Mouse (Mus musculus): ENCODE measurements around the gene Rbms1. TPM values are rescaled to one million over a fixed set of nuclear protein-coding genes. Genes with fewer than 3 reads are reported as not detected.
A peak's percentile ranks its signal among the peaks of the same experiment; 100 is the strongest.

Gene Rbms1
- total RNA-seq (2021), result 10 to 100 TPM; 20.5 to 21.2 TPM
- long read RNA-seq, full-length matches to known transcripts, result 3 of 17 reads
- long read RNA-seq, partial matches to known transcripts, result 0 of 17 reads
- long read RNA-seq, other reads (novel, unspliced or antisense), result 14 of 17 reads

DNA sequence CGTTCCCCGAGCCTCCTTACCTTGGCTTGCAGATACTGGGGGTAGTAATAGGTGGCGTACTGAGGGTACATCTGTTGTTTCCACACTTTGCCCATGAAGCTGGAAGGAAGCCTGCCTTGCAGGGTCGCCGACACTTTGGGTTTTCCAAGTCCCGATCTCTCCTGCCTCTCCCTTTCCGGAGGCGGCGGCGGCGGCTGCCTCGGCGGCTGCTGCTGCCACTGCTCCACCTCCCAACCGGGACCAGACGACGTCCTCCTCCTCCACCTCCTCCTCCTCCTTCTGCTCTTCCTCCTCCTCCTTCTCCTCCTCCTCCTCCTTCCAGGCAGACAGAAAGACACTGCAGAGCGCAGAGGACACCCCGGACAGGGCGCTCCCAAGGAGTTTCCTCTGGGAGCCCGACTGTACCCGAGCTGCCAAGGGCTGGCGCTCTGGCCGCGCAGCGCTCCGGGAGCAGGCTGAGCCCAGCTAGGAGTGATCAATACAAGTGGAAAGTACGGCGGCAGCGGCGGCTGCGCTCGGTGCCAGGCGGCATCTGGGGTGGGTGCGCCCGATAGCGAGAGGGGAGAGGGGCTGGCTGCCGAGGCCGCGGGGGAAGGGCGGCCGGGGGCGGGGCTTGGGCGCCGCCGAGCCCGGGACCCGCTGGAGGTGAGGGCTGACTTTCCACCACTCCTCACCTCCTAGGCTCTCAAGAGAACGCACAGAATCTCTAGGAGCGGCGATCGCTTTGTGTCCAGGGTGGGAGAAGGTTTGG is at the start of gene Rbms1:
Gene Rbms1, minus strand, starts transcription at position 522 of the 751 bp plus-strand sequence.
- DNase-seq (ENCODE audit: low spot score in 2 of 2), result peak; percentile 57 to 67

GRCm38 (mm10) chr2:61012249-61012828 is 49.3 kb upstream of the Rbms1 start:
- no peak for DNase-seq (ENCODE audit: low spot score in 2 of 2)

- no peak for DNase-seq (ENCODE audit: low spot score in 2 of 2)
These were observed 23.3 kb upstream of the Rbms1 start for GRCm38 (mm10) chr2:60986286-60986685.

GRCm38 (mm10) chr2:60978538-60979313 is 15.7 kb upstream of the Rbms1 start:
- no peak for DNase-seq (ENCODE audit: low spot score in 2 of 2)

DNA sequence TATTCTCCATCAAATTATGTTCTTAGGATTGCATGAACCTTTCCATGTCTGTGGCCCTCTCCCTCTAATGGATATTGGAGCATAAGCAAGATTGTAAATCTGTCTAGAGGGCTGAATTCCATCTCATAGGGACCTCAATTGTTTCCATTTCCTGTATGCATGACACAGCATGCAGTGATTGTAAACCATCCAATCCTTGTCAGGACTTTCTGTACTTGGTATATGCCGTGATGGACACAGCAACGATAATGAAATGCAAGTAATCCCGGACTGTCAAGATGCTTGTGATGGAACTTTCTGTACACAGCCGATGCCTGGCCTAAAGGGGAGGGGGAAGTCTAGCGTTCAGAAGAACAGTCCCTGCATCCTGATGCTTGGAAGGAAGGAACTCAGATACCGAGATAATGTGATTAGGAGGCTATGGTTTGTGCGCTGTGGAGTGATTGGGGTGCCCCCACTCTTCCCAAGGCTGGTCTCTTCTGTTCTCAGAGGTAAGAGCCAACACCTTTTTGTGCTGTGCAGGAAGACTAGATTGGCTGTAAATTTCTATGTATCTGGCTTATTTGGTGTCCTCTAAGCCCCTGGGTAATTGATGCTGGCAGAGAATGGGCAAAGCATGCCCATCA is 9.3 kb upstream of the Rbms1 start:
- DNase-seq (ENCODE audit: low spot score in 2 of 2), result no peak

GRCm38 (mm10) chr2:60963616-60964015 is 624 bp upstream of the Rbms1 start:
- DNase-seq (ENCODE audit: low spot score in 2 of 2), result no peak

- peak in 1 of 2 experiments; percentile 21 for DNase-seq (ENCODE audit: low spot score in 2 of 2)
These were observed 856 bp downstream of the Rbms1 start for GRCm38 (mm10) chr2:60962001-60962670.

DNA sequence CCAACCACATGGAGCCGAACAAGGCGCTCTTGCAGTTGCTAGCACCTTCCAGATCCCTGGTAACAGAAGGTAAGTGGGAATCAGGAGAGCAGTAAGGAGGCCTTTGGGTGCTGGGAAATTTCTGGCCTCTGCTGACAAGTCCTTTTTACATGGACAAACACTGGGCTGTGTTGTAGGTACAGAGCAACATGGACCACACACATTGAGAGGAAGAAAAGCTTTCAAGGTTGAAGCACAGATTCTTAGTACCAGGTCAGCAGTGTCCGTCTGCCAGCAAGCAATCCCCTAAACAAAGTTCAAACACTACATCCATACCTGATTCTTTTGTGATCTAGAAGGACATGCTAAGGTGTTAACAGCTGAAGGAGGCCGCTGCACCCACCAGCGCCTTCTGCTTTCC is 1.7 kb downstream of the Rbms1 start:
- DNase-seq (ENCODE audit: low spot score in 2 of 2), result no peak

GRCm38 (mm10) chr2:60948241-60948640 is 14.8 kb downstream of the Rbms1 start:
- DNase-seq (ENCODE audit: low spot score in 2 of 2), result no peak

GRCm38 (mm10) chr2:60947817-60948216 is 15.2 kb downstream of the Rbms1 start:
- no peak for DNase-seq (ENCODE audit: low spot score in 2 of 2)

- no peak for DNase-seq (ENCODE audit: low spot score in 2 of 2)
These were observed 22.5 kb downstream of the Rbms1 start for GRCm38 (mm10) chr2:60940454-60940961.

- no peak for DNase-seq (ENCODE audit: low spot score in 2 of 2)
These were observed 23.0 kb downstream of the Rbms1 start for GRCm38 (mm10) chr2:60939957-60940356.

GRCm38 (mm10) chr2:60936910-60937309 is 26.1 kb downstream of the Rbms1 start:
- no peak for DNase-seq (ENCODE audit: low spot score in 2 of 2)

- DNase-seq (ENCODE audit: low spot score in 2 of 2), result no peak
These were observed 34.0 kb downstream of the Rbms1 start for GRCm38 (mm10) chr2:60928948-60929347.

- no peak for DNase-seq (ENCODE audit: low spot score in 2 of 2)
These were observed 34.9 kb downstream of the Rbms1 start for GRCm38 (mm10) chr2:60927906-60928775.

- no peak for DNase-seq (ENCODE audit: low spot score in 2 of 2)
These were observed 37.9 kb downstream of the Rbms1 start for GRCm38 (mm10) chr2:60925063-60925462.

DNA sequence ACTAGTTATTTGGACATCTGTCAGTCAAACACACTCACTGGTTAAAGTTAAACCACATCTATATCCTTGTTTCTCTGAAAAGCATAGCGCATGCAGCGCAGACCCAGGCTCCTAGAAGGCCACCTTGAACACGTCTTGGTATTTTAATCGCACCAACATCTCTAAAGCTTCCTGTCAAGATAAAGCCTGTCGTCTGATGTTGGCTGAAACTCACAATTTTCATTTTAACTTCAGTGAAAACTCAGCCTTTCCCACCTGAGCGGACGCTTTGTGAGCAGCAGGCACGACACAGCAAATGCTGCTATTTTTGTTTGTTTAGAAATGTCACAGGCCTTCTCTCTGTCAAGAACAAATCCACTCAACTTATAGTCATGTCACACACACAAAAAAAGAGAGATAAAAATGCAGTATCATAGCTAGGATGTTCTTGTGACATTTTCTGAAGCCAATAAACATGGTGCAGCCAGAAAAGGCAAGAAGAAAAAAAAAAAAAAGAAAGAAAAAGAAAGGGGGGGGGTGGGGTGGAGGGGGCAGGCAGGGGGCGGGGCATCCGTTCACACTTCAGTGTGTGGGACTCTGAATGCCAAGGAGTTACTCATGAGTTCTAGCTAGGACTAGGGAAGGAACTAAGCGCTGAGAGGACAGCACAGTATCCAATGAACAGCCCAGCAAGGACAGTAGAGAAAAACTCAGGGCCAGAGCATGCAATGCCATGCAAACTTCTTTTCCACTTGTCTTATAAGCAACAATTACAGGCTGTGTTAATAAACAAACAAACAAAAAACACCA is 39.0 kb downstream of the Rbms1 start:
- DNase-seq (ENCODE audit: low spot score in 2 of 2), result no peak

DNA sequence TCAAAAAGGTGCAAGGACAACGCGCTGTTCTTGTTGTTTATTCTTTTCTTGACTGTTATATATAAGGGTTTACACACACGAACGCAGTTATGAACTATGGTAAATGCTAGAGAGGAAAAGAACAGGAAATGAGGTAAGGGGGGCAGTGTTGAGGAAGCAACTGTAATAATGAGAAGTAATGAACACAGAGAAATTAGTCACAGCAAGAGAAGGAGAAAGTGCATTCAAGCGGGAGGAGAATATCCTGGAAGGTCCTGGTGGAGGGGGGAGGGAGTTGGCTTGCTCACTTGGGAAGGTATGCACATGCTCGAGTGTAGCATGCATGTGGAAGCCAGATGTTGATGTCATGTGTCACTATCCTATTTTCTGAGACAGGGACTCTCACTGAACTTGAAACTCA is 39.9 kb downstream of the Rbms1 start:
- no peak for DNase-seq (ENCODE audit: low spot score in 2 of 2)

GRCm38 (mm10) chr2:60922351-60922750 is 40.6 kb downstream of the Rbms1 start:
- DNase-seq (ENCODE audit: low spot score in 2 of 2), result no peak
